Mouse (Mus musculus): Measurements from ENCODE around the gene B3gntl1. TPM values are rescaled to one million over a fixed set of nuclear protein-coding genes. Genes with fewer than 3 reads are reported as not detected.
A peak's percentile ranks its signal among the peaks of the same experiment; 100 is the strongest.

B3gntl1 gene
- polyA plus RNA-seq, 1 experiment from 2014 or later: 6.5 TPM

DNA sequence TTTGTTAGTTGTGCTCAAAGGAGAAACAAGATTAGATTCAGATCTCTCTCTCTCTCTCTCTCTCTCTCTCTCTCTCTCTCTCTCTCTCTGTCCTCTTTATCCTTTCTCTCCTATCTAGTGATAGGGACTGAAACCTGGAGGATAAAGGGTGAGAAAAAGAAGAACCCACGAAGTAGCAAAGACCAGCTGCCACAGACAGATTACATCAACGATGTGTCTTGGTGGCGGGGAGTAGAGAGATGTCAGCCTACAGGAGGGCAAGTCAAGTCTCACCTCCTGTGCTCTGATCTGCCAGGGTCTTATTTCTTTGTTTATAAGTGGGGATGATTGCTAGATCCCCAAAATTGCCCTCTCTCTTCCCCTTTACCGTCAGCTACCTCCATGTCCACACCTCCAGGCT lies 36.3 kb upstream of the B3gntl1 start:
- H3K27ac ChIP-seq (ENCODE audit: low read depth, low read length): no peak overlapping the region
- H3K36me3 ChIP-seq (ENCODE audit: control insufficient read depth, insufficient read depth, low read length): no peaks in the 10 kb centered on the region
- H3K9me3 ChIP-seq (replicated peaks; ENCODE audit: control insufficient read depth, low read length): no peaks in the 10 kb centered on the region
- H3K4me3 ChIP-seq (ENCODE audit: low read depth, low read length): no peak overlapping the region
- no peaks in the 10 kb centered on the region for H3K4me1 ChIP-seq (ENCODE audit: control insufficient read depth, insufficient read depth, low read length)
- H3K4me2 ChIP-seq: no peak overlapping the region
- peaks cover 13% of the 10 kb centered on the region for H3K27me3 ChIP-seq (ENCODE audit: control insufficient read depth, insufficient read depth, low read length)
- H3K9ac ChIP-seq (ENCODE audit: low read depth, low read length): no peak overlapping the region
- ATAC-seq (replicated peaks; ENCODE audit: insufficient number of reproducible peaks, low FRiP score, low TSS enrichment): no peak
- 44% methylated on average over 4 of the region's 4 CpGs for WGBS (ENCODE audit: insufficient replicate concordance)

DNA sequence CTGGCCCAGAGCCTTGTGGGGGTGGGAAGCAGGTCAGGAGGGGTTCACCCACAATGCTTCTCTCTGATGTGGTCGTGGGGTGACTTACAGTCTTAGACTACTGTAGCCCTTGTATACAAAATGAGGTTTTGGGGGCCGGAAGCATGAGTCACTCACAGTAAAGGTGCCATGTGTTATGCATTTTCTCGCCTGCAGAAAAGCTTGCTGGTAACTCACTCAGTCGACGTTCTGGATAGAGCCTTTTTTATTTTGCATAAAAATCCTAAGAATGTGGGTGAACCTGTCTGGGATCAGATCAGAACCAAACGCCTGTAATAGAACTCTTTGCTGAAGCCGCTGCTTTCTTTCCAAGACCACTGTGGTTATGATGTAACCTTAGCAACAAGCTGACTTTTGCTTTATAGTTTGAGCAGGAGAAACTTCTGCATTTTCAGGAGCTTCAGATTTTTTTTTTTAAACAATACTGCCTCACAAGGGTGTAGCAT lies 33.6 kb upstream of the B3gntl1 start:
- no peak for ATAC-seq (replicated peaks; ENCODE audit: insufficient number of reproducible peaks, low FRiP score, low TSS enrichment)
- 39% methylated on average over 7 of the region's 7 CpGs for WGBS (ENCODE audit: insufficient replicate concordance)
- no peak overlapping the region for H3K4me3 ChIP-seq (ENCODE audit: low read depth, low read length)
- peaks cover 21% of the 10 kb centered on the region for H3K27me3 ChIP-seq (ENCODE audit: control insufficient read depth, insufficient read depth, low read length)
- no peak overlapping the region for H3K27ac ChIP-seq (ENCODE audit: low read depth, low read length)
- H3K36me3 ChIP-seq (ENCODE audit: control insufficient read depth, insufficient read depth, low read length): no peaks in the 10 kb centered on the region
- no peaks in the 10 kb centered on the region for H3K9me3 ChIP-seq (replicated peaks; ENCODE audit: control insufficient read depth, low read length)
- H3K9ac ChIP-seq (ENCODE audit: low read depth, low read length): no peak overlapping the region
- peaks cover 6% of the 10 kb centered on the region; the same call in 1 of the 2 replicates for H3K4me1 ChIP-seq (ENCODE audit: control insufficient read depth, insufficient read depth, low read length)
- no peak overlapping the region for H3K4me2 ChIP-seq

DNA sequence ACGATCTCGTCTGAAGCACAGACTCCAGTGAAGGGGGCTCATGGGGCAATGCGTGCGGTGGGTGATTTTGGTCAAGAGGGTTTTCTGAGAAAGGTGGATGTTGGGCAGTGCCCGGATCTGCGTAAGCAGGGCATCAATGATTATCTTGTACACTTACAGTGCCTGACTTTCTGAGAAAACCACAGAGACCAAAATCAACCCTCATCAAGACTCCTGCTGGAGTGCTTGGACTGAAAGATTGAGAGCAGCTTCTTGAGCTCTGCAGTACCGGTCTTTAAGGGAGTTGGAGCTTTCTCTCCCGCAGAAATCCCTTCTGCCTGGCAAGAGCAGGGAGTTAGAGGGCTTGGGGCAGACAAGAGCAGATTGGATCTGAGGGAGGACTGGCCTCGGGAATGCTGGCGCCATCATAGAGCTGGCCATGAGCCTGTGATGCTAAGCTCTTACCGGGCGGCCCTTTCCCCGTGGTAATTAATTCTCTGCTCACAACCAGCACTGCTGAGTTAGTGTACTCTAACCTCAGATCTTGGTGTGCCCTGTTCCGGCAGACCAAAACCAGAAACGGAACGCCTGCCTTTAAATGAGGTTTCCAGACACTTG lies 30.8 kb upstream of the B3gntl1 start:
- Histone ChIP-seq H3K36me3 (ENCODE audit: control insufficient read depth, insufficient read depth, low read length) (no peaks in the 10 kb centered on the region), H3K9me3 (replicated peaks; ENCODE audit: control insufficient read depth, low read length) (no peaks in the 10 kb centered on the region), H3K4me2 (peak overlapping the region; percentile 98), H3K27me3 (ENCODE audit: control insufficient read depth, insufficient read depth, low read length) (peaks cover 21% of the 10 kb centered on the region), H3K4me1 (ENCODE audit: control insufficient read depth, insufficient read depth, low read length) (peaks cover 6% of the 10 kb centered on the region; the same call in 1 of the 2 replicates), H3K27ac (ENCODE audit: low read depth, low read length) (no peak overlapping the region), H3K4me3 (ENCODE audit: low read depth, low read length) (peak overlapping the region; percentile 72), H3K9ac (ENCODE audit: low read depth, low read length) (peak overlapping the region; percentile 74)
- ATAC-seq (replicated peaks; ENCODE audit: insufficient number of reproducible peaks, low FRiP score, low TSS enrichment): no peak
- WGBS (ENCODE audit: insufficient replicate concordance): 17% methylated on average over 16 of the region's 16 CpGs

DNA sequence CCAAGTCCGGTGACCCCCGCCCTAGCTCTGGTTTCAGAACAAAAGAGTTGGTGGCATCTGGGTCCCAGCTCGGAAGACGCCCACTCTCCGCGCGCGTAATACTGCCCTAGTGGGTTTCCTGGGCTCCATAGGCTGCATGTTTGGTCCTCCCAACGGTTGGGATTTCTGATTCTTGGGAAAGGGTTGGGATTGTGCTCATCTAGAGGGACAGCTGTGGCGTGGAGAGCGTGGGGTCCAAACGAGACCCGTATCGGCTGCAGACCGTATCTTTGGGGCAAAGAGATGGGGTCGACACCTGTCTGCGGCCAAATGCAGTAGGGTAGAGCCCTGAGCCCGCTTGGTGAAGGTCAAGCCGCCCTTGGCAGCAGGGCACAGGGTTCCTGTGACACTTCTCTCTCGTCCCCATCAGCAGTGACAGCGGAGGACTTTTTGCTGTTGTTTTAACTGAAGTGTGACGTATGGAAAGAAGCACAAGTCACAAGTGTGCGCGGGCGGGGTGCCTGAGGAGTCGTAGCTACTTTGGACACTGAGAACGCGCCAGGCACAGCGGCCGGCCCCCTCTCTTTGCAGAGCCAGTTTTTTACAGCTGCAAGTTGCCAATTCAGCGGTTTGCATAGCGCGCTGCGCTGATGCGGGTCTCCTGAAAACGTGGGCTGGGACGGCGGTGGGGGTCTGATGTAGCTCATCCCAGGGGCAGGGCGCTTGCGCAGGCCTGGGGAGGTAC lies 30.1 kb upstream of the B3gntl1 start:
- no peaks in the 10 kb centered on the region for H3K9me3 ChIP-seq (replicated peaks; ENCODE audit: control insufficient read depth, low read length)
- H3K27me3 ChIP-seq (ENCODE audit: control insufficient read depth, insufficient read depth, low read length): peaks cover 21% of the 10 kb centered on the region
- WGBS (ENCODE audit: insufficient replicate concordance): under 1% methylated on average over 40 of the region's 40 CpGs
- peak overlapping the region; percentile 98 for H3K4me2 ChIP-seq
- no peaks in the 10 kb centered on the region for H3K36me3 ChIP-seq (ENCODE audit: control insufficient read depth, insufficient read depth, low read length)
- no peak for ATAC-seq (replicated peaks; ENCODE audit: insufficient number of reproducible peaks, low FRiP score, low TSS enrichment)
- H3K9ac ChIP-seq (ENCODE audit: low read depth, low read length): peak overlapping the region; percentile 74
- H3K4me1 ChIP-seq (ENCODE audit: control insufficient read depth, insufficient read depth, low read length): peaks cover 6% of the 10 kb centered on the region; the same call in 1 of the 2 replicates
- no peak overlapping the region for H3K27ac ChIP-seq (ENCODE audit: low read depth, low read length)
- H3K4me3 ChIP-seq (ENCODE audit: low read depth, low read length): peak overlapping the region; percentile 72

DNA sequence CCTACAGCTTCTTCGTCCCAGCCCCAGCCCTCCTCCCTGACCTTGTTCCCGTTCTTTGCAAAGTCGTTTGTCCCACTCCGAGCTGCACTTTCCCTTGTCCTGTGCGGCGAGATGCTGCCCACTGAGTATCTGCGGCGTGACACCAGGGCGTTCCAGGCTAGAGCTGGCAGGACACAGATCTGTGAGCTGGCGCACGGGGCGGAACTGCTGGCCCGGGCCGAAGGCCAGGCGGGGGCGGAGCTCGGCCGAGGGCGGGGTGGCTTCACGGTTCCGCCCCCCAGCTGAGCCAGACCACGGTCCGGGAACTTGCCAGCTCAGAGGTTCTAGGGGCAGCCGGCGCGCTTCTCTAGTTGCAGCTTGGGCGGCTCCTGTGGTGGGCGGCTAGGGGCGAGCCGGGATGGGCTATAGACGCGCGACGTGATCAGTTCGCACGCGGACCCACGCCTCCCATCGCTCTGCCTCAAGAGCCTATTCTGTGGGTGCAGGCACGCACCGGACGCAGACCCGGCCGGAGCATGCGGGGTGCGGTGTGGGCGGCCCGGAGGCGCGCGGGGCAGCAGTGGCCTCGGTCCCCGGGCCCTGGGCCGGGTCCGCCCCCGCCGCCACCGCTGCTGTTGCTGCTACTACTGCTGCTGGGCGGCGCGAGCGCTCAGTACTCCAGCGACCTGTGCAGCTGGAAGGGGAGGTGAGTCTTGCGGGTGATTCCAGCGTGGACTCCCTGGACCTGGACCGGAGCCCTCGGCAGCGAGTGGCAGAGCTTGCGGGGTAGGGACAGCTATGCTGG lies 29.4 kb upstream of the B3gntl1 start:
- 0 out of 2 replicates have a peak overlapping the region, but pooled peaks have one; percentile 16 for H3K27ac ChIP-seq (ENCODE audit: low read depth, low read length)
- peak; percentile 86 for ATAC-seq (replicated peaks; ENCODE audit: insufficient number of reproducible peaks, low FRiP score, low TSS enrichment)
- under 1% methylated on average over 52 of the region's 69 CpGs for WGBS (ENCODE audit: insufficient replicate concordance)

GRCm38 (mm10) chr11:121701244-121701643 lies 28.3 kb upstream of the B3gntl1 start, which contains the start of gene Metrnl:
Gene Metrnl, plus strand, starts transcription at chr11:121701544.
- no peaks in the 10 kb centered on the region for H3K36me3 ChIP-seq (ENCODE audit: control insufficient read depth, insufficient read depth, low read length)
- no peak for ATAC-seq (replicated peaks; ENCODE audit: insufficient number of reproducible peaks, low FRiP score, low TSS enrichment)
- peak within 1 kb of the TSS; percentile 98 for H3K4me2 ChIP-seq
- no peaks in the 10 kb centered on the region for H3K9me3 ChIP-seq (replicated peaks; ENCODE audit: control insufficient read depth, low read length)
- peaks cover 6% of the 10 kb centered on the region; the same call in 1 of the 2 replicates for H3K4me1 ChIP-seq (ENCODE audit: control insufficient read depth, insufficient read depth, low read length)
- H3K27me3 ChIP-seq (ENCODE audit: control insufficient read depth, insufficient read depth, low read length): peaks cover 17% of the 10 kb centered on the region
- WGBS (ENCODE audit: insufficient replicate concordance): 75% methylated on average over 5 of the region's 5 CpGs
- peak within 1 kb of the TSS; percentile 74 for H3K9ac ChIP-seq (ENCODE audit: low read depth, low read length)
- peak within 1 kb of the TSS; percentile 72 for H3K4me3 ChIP-seq (ENCODE audit: low read depth, low read length)
- H3K27ac ChIP-seq (ENCODE audit: low read depth, low read length): no peak within 1 kb of the TSS

More for the DNA sequence above, 29.4 kb upstream of the B3gntl1 start:
- Histone ChIP-seq H3K4me2 (peak overlapping the region; percentile 98), H3K4me1 (ENCODE audit: control insufficient read depth, insufficient read depth, low read length) (peaks cover 6% of the 10 kb centered on the region; the same call in 1 of the 2 replicates), H3K36me3 (ENCODE audit: control insufficient read depth, insufficient read depth, low read length) (no peaks in the 10 kb centered on the region), H3K4me3 (ENCODE audit: low read depth, low read length) (peak overlapping the region; percentile 72), H3K9ac (ENCODE audit: low read depth, low read length) (peak overlapping the region; percentile 74), H3K27me3 (ENCODE audit: control insufficient read depth, insufficient read depth, low read length) (peaks cover 18% of the 10 kb centered on the region), H3K9me3 (replicated peaks; ENCODE audit: control insufficient read depth, low read length) (no peaks in the 10 kb centered on the region)

- WGBS (ENCODE audit: insufficient replicate concordance): 73% methylated on average over 5 of the region's 5 CpGs
- Histone ChIP-seq H3K9ac (ENCODE audit: low read depth, low read length) (no peak overlapping the region), H3K9me3 (replicated peaks; ENCODE audit: control insufficient read depth, low read length) (no peaks in the 10 kb centered on the region), H3K27ac (ENCODE audit: low read depth, low read length) (no peak overlapping the region), H3K36me3 (ENCODE audit: control insufficient read depth, insufficient read depth, low read length) (no peaks in the 10 kb centered on the region), H3K27me3 (ENCODE audit: control insufficient read depth, insufficient read depth, low read length) (peaks cover 2% of the 10 kb centered on the region; the same call in 1 of the 2 replicates), H3K4me1 (ENCODE audit: control insufficient read depth, insufficient read depth, low read length) (peaks cover 6% of the 10 kb centered on the region; the same call in 1 of the 2 replicates), H3K4me2 (no peak overlapping the region), H3K4me3 (ENCODE audit: low read depth, low read length) (no peak overlapping the region)
- ATAC-seq (replicated peaks; ENCODE audit: insufficient number of reproducible peaks, low FRiP score, low TSS enrichment): no peak
These were observed 25.5 kb upstream of the B3gntl1 start for GRCm38 (mm10) chr11:121698381-121698955.

GRCm38 (mm10) chr11:121697271-121697670 lies 24.3 kb upstream of the B3gntl1 start:
- Histone ChIP-seq H3K27ac (ENCODE audit: low read depth, low read length) (no peak overlapping the region), H3K4me3 (ENCODE audit: low read depth, low read length) (no peak overlapping the region)
- 78% methylated on average over 4 of the region's 4 CpGs for WGBS (ENCODE audit: insufficient replicate concordance)

More at GRCm38 (mm10) chr11:121697271-121697670, 24.3 kb upstream of the B3gntl1 start:
- no peak overlapping the region for H3K4me2 ChIP-seq
- peaks cover 2% of the 10 kb centered on the region; the same call in 1 of the 2 replicates for H3K4me1 ChIP-seq (ENCODE audit: control insufficient read depth, insufficient read depth, low read length)
- ATAC-seq (replicated peaks; ENCODE audit: insufficient number of reproducible peaks, low FRiP score, low TSS enrichment): no peak
- no peaks in the 10 kb centered on the region; the same call in 1 of the 2 replicates for H3K27me3 ChIP-seq (ENCODE audit: control insufficient read depth, insufficient read depth, low read length)
- H3K9ac ChIP-seq (ENCODE audit: low read depth, low read length): no peak overlapping the region
- no peaks in the 10 kb centered on the region for H3K9me3 ChIP-seq (replicated peaks; ENCODE audit: control insufficient read depth, low read length)
- no peaks in the 10 kb centered on the region for H3K36me3 ChIP-seq (ENCODE audit: control insufficient read depth, insufficient read depth, low read length)

Measured in heart, embryonic 11.5 days (tissue).